Mouse (Mus musculus): ENCODE results near the gene Iffo1. TPM values are rescaled to one million over a fixed set of nuclear protein-coding genes. Genes with fewer than 3 reads are reported as not detected.
A peak's percentile ranks its signal among the peaks of the same experiment; 100 is the strongest.

Gene Iffo1
- polyA plus RNA-seq, 1 experiment from 2014 or later: 4.8 TPM

DNA sequence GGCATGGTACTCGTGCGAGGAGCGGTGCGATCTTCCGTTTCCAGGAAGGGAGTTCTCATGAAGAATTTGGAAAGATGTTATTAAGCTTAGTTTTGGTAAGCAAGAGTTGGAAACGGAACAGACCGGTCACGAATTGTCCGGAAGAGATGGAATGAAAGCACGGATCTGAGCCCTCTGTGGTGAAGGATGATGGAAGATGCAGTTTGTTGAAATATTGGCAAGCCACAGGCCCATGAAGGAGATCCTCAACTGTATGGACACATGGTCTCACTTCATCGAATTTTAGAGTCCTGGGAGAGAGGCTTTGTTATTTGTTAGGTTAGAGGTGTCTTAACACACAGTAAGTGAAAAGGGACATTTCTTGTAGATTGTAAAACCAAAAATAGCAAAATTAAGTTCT lies 12.6 kb upstream of the Iffo1 start:
- Histone ChIP-seq H3K9ac (replicated peaks) (peak overlapping the region; percentile 84), H3K36me3 (replicated peaks; ENCODE audit: insufficient read depth, low read length) (peaks cover 56% of the 10 kb centered on the region), H3K9me3 (ENCODE audit: low read length) (no peaks in the 10 kb centered on the region), H3K27me3 (ENCODE audit: insufficient read depth, low read length) (no peaks in the 10 kb centered on the region), H3K27ac (ENCODE audit: low read depth) (0 out of 2 replicates have a peak overlapping the region, but pooled peaks have one; percentile 22), H3K4me3 (ENCODE audit: low read depth, low read length) (peak overlapping the region; percentile 81), H3K4me1 (ENCODE audit: insufficient read depth) (peaks cover 10% of the 10 kb centered on the region), H3K4me2 (ENCODE audit: low read depth, low read length) (peak overlapping the region; percentile 97)
- TF ChIP-seq EP300 (IDR thresholded peaks at IDR 0.05; ENCODE audit: low read depth): no peak
- no peak for TF ChIP-seq CTCF (IDR thresholded peaks at IDR 0.05; ENCODE audit: low read depth)
- ATAC-seq (no peak), DNase-seq (no peak)
- WGBS (ENCODE audit: insufficient replicate concordance): 1% methylated on average over 11 of the region's 11 CpGs

DNA sequence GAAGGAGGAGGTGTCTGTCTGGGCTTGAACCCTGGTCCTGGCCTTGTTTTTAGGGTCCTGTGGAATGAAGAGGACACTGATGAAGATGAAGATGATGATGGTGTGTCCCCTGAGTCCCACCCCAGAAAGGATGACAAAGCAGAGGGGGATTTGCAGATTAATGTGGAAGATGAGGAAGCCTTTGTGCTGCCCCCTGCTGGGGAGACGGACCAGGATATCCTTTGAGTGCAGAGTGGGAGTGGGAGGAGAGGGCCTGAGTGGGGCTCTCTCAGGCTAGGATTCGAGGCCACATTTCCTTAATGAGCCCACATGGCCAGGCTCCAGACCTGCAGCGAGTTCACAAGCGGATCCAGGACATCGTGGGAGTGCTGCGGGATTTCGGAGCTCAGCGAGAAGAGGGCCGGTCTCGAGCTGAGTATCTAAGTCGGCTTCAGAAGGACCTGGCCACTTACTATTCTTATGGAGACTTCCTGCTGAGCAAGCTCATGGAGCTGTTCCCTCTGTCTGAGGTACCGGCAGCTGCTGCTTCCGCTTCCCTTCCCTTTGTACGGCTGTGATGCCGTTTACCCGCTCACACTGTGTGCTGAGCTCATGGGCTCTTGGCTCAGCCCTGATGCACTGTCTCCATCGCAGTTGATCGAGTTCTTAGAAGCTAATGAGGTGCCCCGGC lies 7.9 kb upstream of the Iffo1 start:
- 92% methylated on average over 19 of the region's 19 CpGs for WGBS (ENCODE audit: insufficient replicate concordance)
- ATAC-seq (no peak), DNase-seq (peak; percentile 70)
- Histone ChIP-seq H3K36me3 (replicated peaks; ENCODE audit: insufficient read depth, low read length) (peaks cover 78% of the 10 kb centered on the region), H3K4me1 (ENCODE audit: insufficient read depth) (peaks cover 5% of the 10 kb centered on the region; the same call in 1 of the 2 replicates), H3K9ac (replicated peaks) (no peak overlapping the region), H3K9me3 (ENCODE audit: low read length) (no peaks in the 10 kb centered on the region), H3K27ac (ENCODE audit: low read depth) (no peak overlapping the region), H3K27me3 (ENCODE audit: insufficient read depth, low read length) (no peaks in the 10 kb centered on the region), H3K4me2 (ENCODE audit: low read depth, low read length) (no peak overlapping the region), H3K4me3 (ENCODE audit: low read depth, low read length) (no peak overlapping the region)
- TF ChIP-seq EP300 (IDR thresholded peaks at IDR 0.05; ENCODE audit: low read depth) (no peak), CTCF (IDR thresholded peaks at IDR 0.05; ENCODE audit: low read depth) (peak; percentile 72)

DNA sequence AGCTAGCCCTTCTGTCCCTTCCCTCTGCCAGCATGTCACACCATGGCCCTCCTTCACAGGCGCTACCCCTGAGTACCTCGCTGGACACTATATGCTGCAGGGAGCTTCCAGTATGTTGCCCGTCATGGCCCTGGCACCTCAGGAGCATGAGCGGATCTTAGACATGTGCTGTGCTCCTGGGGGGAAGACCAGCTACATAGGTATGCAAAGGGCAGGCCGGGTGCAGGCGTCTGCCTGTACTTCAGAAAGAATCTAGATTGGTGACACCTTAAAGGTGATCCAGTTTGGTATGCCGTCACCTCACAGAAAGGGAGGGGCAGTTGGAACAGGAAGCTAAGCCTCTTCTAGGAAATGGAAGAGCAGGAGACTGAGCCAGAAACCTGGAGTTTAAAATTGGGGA lies 5.3 kb upstream of the Iffo1 start:
- no peak overlapping the region for H3K4me3 ChIP-seq (ENCODE audit: low read depth, low read length)
- peaks cover 75% of the 10 kb centered on the region for H3K36me3 ChIP-seq (replicated peaks; ENCODE audit: insufficient read depth, low read length)
- no peak for ATAC-seq
- TF ChIP-seq EP300 (IDR thresholded peaks at IDR 0.05; ENCODE audit: low read depth) (no peak), CTCF (IDR thresholded peaks at IDR 0.05; ENCODE audit: low read depth) (no peak)
- no peak overlapping the region for H3K27ac ChIP-seq (ENCODE audit: low read depth)
- no peak overlapping the region for H3K9ac ChIP-seq (replicated peaks)
- no peaks in the 10 kb centered on the region for H3K9me3 ChIP-seq (ENCODE audit: low read length)
- no peak for DNase-seq
- no peaks in the 10 kb centered on the region for H3K27me3 ChIP-seq (ENCODE audit: insufficient read depth, low read length)
- WGBS (ENCODE audit: insufficient replicate concordance): 89% methylated on average over 7 of the region's 7 CpGs
- peaks cover 2% of the 10 kb centered on the region for H3K4me1 ChIP-seq (ENCODE audit: insufficient read depth)
- no peak overlapping the region for H3K4me2 ChIP-seq (ENCODE audit: low read depth, low read length)

DNA sequence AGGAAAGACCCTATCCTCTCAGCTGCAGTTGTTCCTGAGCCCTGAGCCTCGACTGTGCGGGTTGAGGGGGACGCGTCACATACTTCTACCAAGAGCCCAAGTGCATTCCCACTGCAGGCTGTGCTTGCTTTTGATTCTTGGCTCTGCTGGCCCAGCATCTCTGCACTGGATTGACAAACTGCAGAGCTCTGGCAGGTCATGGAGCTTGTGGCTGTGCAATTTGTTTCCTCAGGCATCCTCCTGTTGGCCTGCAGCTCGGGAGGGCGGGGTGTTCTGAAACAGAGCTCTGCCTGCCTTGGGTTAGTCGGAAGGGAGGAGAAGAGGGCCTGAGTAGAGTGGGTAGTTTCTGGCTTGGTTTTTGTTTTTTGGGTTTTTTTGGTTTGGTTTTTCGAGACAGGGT lies 2.6 kb upstream of the Iffo1 start:
- WGBS (ENCODE audit: insufficient replicate concordance): 91% methylated on average over 8 of the region's 8 CpGs
- no peaks in the 10 kb centered on the region for H3K9me3 ChIP-seq (ENCODE audit: low read length)
- H3K4me3 ChIP-seq (ENCODE audit: low read depth, low read length): no peak overlapping the region
- no peak for ATAC-seq
- peaks cover 52% of the 10 kb centered on the region for H3K36me3 ChIP-seq (replicated peaks; ENCODE audit: insufficient read depth, low read length)
- peaks cover 19% of the 10 kb centered on the region for H3K4me1 ChIP-seq (ENCODE audit: insufficient read depth)
- DNase-seq: no peak
- no peak overlapping the region for H3K27ac ChIP-seq (ENCODE audit: low read depth)
- H3K4me2 ChIP-seq (ENCODE audit: low read depth, low read length): no peak overlapping the region
- no peak overlapping the region for H3K9ac ChIP-seq (replicated peaks)
- TF ChIP-seq EP300 (IDR thresholded peaks at IDR 0.05; ENCODE audit: low read depth) (no peak), CTCF (IDR thresholded peaks at IDR 0.05; ENCODE audit: low read depth) (no peak)
- H3K27me3 ChIP-seq (ENCODE audit: insufficient read depth, low read length): no peaks in the 10 kb centered on the region

DNA sequence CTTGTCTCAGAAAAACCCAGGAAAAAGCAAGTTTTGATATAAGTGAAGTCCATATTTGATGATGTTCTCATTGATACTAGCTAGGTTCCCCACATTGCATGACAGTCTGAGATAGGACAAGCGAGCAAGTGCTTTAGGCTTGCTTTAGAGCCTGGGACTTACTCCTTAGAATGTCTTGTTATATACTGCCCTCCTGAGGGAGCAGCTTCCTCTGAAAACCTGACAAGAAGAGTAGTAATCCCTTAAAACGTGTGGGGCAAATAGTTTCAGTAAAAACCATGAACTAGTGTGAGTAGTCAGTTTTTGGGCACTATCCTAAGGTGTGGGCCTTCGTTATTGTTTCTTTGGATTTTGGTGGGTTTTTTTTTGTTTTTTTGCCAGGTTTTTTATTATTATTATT lies 1.9 kb upstream of the Iffo1 start:
- H3K27ac ChIP-seq (ENCODE audit: low read depth): no peak overlapping the region
- no peak for TF ChIP-seq EP300 (IDR thresholded peaks at IDR 0.05; ENCODE audit: low read depth)
- TF ChIP-seq CTCF (IDR thresholded peaks at IDR 0.05; ENCODE audit: low read depth): no peak
- WGBS (ENCODE audit: insufficient replicate concordance): 73% methylated on average over 3 of the region's 3 CpGs
- peaks cover 47% of the 10 kb centered on the region for H3K36me3 ChIP-seq (replicated peaks; ENCODE audit: insufficient read depth, low read length)
- H3K4me1 ChIP-seq (ENCODE audit: insufficient read depth): peaks cover 22% of the 10 kb centered on the region
- DNase-seq: no peak
- H3K9ac ChIP-seq (replicated peaks): no peak overlapping the region
- no peaks in the 10 kb centered on the region for H3K9me3 ChIP-seq (ENCODE audit: low read length)
- H3K27me3 ChIP-seq (ENCODE audit: insufficient read depth, low read length): no peaks in the 10 kb centered on the region
- ATAC-seq: no peak
- H3K4me2 ChIP-seq (ENCODE audit: low read depth, low read length): no peak overlapping the region
- H3K4me3 ChIP-seq (ENCODE audit: low read depth, low read length): no peak overlapping the region

DNA sequence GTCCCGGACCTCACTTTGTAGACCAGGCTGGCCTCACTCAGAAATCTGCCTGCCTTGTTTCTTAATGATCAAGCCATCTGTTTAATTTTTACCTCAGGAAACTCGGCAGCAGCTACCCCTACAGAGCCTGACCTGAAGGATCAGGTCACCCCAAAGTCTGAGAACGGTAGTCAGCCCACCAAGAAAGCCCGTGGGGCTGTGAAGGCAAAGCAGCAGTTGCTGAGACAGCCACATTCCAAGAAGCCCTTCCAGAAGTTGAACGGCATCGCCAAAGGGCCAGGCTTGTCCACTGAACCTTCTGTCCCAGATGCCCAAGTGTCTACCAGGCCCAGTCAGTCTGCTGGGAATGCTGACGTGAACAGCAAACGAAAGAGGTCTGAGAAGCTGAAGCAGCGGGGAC lies 1.1 kb upstream of the Iffo1 start:
- Histone ChIP-seq H3K27me3 (ENCODE audit: insufficient read depth, low read length) (no peaks in the 10 kb centered on the region), H3K4me2 (ENCODE audit: low read depth, low read length) (no peak overlapping the region), H3K4me1 (ENCODE audit: insufficient read depth) (peaks cover 26% of the 10 kb centered on the region), H3K4me3 (ENCODE audit: low read depth, low read length) (no peak overlapping the region), H3K9me3 (ENCODE audit: low read length) (no peaks in the 10 kb centered on the region), H3K9ac (replicated peaks) (no peak overlapping the region), H3K27ac (ENCODE audit: low read depth) (0 out of 2 replicates have a peak overlapping the region, but pooled peaks have one; percentile 16), H3K36me3 (replicated peaks; ENCODE audit: insufficient read depth, low read length) (peaks cover 42% of the 10 kb centered on the region)
- 81% methylated on average over 9 of the region's 9 CpGs for whole genome bisulfite sequencing (ENCODE audit: insufficient replicate concordance)
- ATAC-seq: no peak
- no peak for TF ChIP-seq EP300 (IDR thresholded peaks at IDR 0.05; ENCODE audit: low read depth)
- TF ChIP-seq CTCF (IDR thresholded peaks at IDR 0.05; ENCODE audit: low read depth): no peak
- no peak for DNase-seq
